Mouse (Mus musculus) forebrain, embryonic 14.5 days (tissue): ENCODE measurements around the gene Galnt10. TPM values are rescaled to one million over a fixed set of nuclear protein-coding genes. Genes with fewer than 3 reads are reported as not detected.
A peak's percentile ranks its signal among the peaks of the same experiment; 100 is the strongest.

Experiments
- ATAC-seq: fragments of 200-750 bp; cut with Nextera tagmentation; 2 replicates; pipeline ENCODE4 v1.8.0; 2017; ENCODE audit warnings: mild to moderate bottlenecking, moderate library complexity
- DNase-seq: peaks from one replicate; pipeline ENCODE4 v3.0.0-alpha.2; 2015; ENCODE audit warnings: low spot score
- H3K27ac ChIP-seq: fragments of 300-500 bp; sonication (generic); 2 replicates; pipeline ENCODE4 v1.5.1; 2014; ENCODE audit warnings: low read depth, mild to moderate bottlenecking, control low read depth, low read length, moderate library complexity
- H3K27me3 ChIP-seq: fragments of 300-500 bp; sonication (generic); replicated peaks from 2 replicates; pipeline ENCODE4 v1.6.1; 2014; ENCODE audit warnings: low read length, control low read depth, mixed read lengths; ENCODE audit not compliant: control insufficient read depth, insufficient read depth
- H3K36me3 ChIP-seq: fragments of 300-500 bp; sonication (generic); 2 replicates; pipeline ENCODE4 v1.6.1; 2014; ENCODE audit warnings: low read length, control low read depth; ENCODE audit not compliant: control insufficient read depth, insufficient read depth
- H3K4me1 ChIP-seq: fragments of 300-500 bp; sonication (generic); 2 replicates; pipeline ENCODE4 v1.6.1; 2014; ENCODE audit warnings: antibody characterized with exemption, low read length, control low read depth; ENCODE audit not compliant: control insufficient read depth, insufficient read depth
- H3K4me2 ChIP-seq: fragments of 300-500 bp; sonication (generic); 2 replicates; pipeline ENCODE4 v1.6.1; 2014; ENCODE audit warnings: mild to moderate bottlenecking, control low read depth, low read length
- H3K4me3 ChIP-seq: fragments of 300-500 bp; sonication (generic); 2 replicates; pipeline ENCODE4 v1.5.1; 2014; ENCODE audit warnings: low read depth, low read length, control low read depth
- H3K9ac ChIP-seq: fragments of 300-500 bp; sonication (generic); 2 replicates; pipeline ENCODE4 v1.6.1; 2014; ENCODE audit warnings: mild to moderate bottlenecking, low read length, control low read depth, moderate library complexity
- H3K9me3 ChIP-seq: fragments of 300-500 bp; sonication (generic); replicated peaks from 2 replicates; pipeline ENCODE4 v1.6.1; 2016; ENCODE audit warnings: low read length, control low read depth, mixed read lengths; ENCODE audit not compliant: control insufficient read depth
- WGBS: fragments of 180-500 bp; shearing (Covaris S2); extraction: QIAGEN DNeasy Blood & Tissue Kit; methylation state at CpG from one replicate; pipeline ENCODE4 v1.1.7; 2014; 5-methylcytosine and 5-hydroxymethylcytosine counted together
- polyA plus RNA-seq: library from polyadenylated mRNA; unstranded; fragments of >200 nt; fragmentation: Nextera tagmentation; extraction: Ambion mirVana; gene quantifications from 2 replicates; pipeline ENCODE4 v1.2.1, GENCODE M21; 2014

Gene Galnt10
- polyA plus RNA-seq, 1 experiment from 2014 or later, result 6.1 TPM

GRCm38 (mm10) chr11:57671120-57671697 lies 26.0 kb downstream of the Galnt10 start:
- no peaks in the 10 kb centered on the region for H3K36me3 ChIP-seq
- ATAC-seq, result no peak
- no peak overlapping the region for H3K9ac ChIP-seq
- H3K4me2 ChIP-seq, result no peak overlapping the region
- no peaks in the 10 kb centered on the region for H3K27me3 ChIP-seq
- no peaks in the 10 kb centered on the region for H3K9me3 ChIP-seq
- no peaks in the 10 kb centered on the region for H3K4me1 ChIP-seq
- no peak overlapping the region for H3K27ac ChIP-seq
- WGBS, result 11% methylated on average over 5 of the region's 5 CpGs
- no peak for DNase-seq
- no peak overlapping the region for H3K4me3 ChIP-seq

- WGBS, result 60% methylated on average over 10 of the region's 10 CpGs
- DNase-seq (no peak), ATAC-seq (no peak)
These were observed 26.6 kb downstream of the Galnt10 start for GRCm38 (mm10) chr11:57671797-57672196.

GRCm38 (mm10) chr11:57672995-57673394 lies 27.8 kb downstream of the Galnt10 start:
- Histone ChIP-seq H3K27me3 (no peaks in the 10 kb centered on the region), H3K4me3 (no peak overlapping the region), H3K9ac (no peak overlapping the region), H3K27ac (no peak overlapping the region), H3K36me3 (no peaks in the 10 kb centered on the region), H3K9me3 (no peaks in the 10 kb centered on the region), H3K4me1 (no peaks in the 10 kb centered on the region), H3K4me2 (no peak overlapping the region)
- 90% methylated on average over 9 of the region's 9 CpGs for WGBS
- DNase-seq (no peak), ATAC-seq (no peak)

More at GRCm38 (mm10) chr11:57671797-57672196, 26.6 kb downstream of the Galnt10 start:
- Histone ChIP-seq H3K27me3 (no peaks in the 10 kb centered on the region), H3K4me1 (no peaks in the 10 kb centered on the region), H3K4me3 (no peak overlapping the region), H3K36me3 (no peaks in the 10 kb centered on the region), H3K4me2 (no peak overlapping the region), H3K9me3 (no peaks in the 10 kb centered on the region), H3K27ac (no peak overlapping the region), H3K9ac (no peak overlapping the region)

- H3K4me3 ChIP-seq, result no peak overlapping the region
- no peaks in the 10 kb centered on the region for H3K9me3 ChIP-seq
- no peak overlapping the region for H3K4me2 ChIP-seq
- DNase-seq (no peak), ATAC-seq (no peak)
- no peaks in the 10 kb centered on the region for H3K27me3 ChIP-seq
- no peaks in the 10 kb centered on the region for H3K4me1 ChIP-seq
- H3K27ac ChIP-seq, result peak overlapping the region; percentile 55; the same call in 1 of the 2 replicates
- no peak overlapping the region for H3K9ac ChIP-seq
- 84% methylated on average over 12 of the region's 12 CpGs for WGBS
- H3K36me3 ChIP-seq, result no peaks in the 10 kb centered on the region
These were observed 28.9 kb downstream of the Galnt10 start for GRCm38 (mm10) chr11:57673977-57674687.

GRCm38 (mm10) chr11:57677261-57677660 lies 32.0 kb downstream of the Galnt10 start:
- no peak overlapping the region for H3K4me2 ChIP-seq
- no peaks in the 10 kb centered on the region for H3K27me3 ChIP-seq
- H3K4me3 ChIP-seq, result no peak overlapping the region
- no peak overlapping the region for H3K27ac ChIP-seq
- ATAC-seq (no peak), DNase-seq (no peak)
- no peaks in the 10 kb centered on the region for H3K36me3 ChIP-seq
- no peaks in the 10 kb centered on the region for H3K9me3 ChIP-seq
- no peak overlapping the region for H3K9ac ChIP-seq
- 0 out of 2 replicates have a peak, but pooled peaks cover 4% of the 10 kb centered on the region for H3K4me1 ChIP-seq
- 73% methylated on average over 3 of the region's 3 CpGs for WGBS

GRCm38 (mm10) chr11:57682589-57682988 lies 37.3 kb downstream of the Galnt10 start:
- 51% methylated on average over 7 of the region's 7 CpGs for WGBS
- Histone ChIP-seq H3K9me3 (no peaks in the 10 kb centered on the region), H3K4me1 (peaks cover 13% of the 10 kb centered on the region), H3K4me2 (no peak overlapping the region), H3K27me3 (no peaks in the 10 kb centered on the region), H3K27ac (no peak overlapping the region), H3K36me3 (no peaks in the 10 kb centered on the region), H3K9ac (no peak overlapping the region), H3K4me3 (no peak overlapping the region)
- DNase-seq (no peak), ATAC-seq (no peak)

- no peak for DNase-seq
- no peaks in the 10 kb centered on the region for H3K27me3 ChIP-seq
- peaks cover 13% of the 10 kb centered on the region for H3K4me1 ChIP-seq
- no peak overlapping the region for H3K4me2 ChIP-seq
- no peak overlapping the region for H3K27ac ChIP-seq
- H3K4me3 ChIP-seq, result no peak overlapping the region
- H3K36me3 ChIP-seq, result no peaks in the 10 kb centered on the region
- H3K9me3 ChIP-seq, result no peaks in the 10 kb centered on the region
- H3K9ac ChIP-seq, result no peak overlapping the region
- ATAC-seq, result no peak
- WGBS, result 81% methylated on average over 12 of the region's 12 CpGs
These were observed 37.9 kb downstream of the Galnt10 start for GRCm38 (mm10) chr11:57683125-57683524.

- 47% methylated on average over 8 of the region's 8 CpGs for WGBS
- peak; percentile 34 for DNase-seq
- H3K27me3 ChIP-seq, result no peaks in the 10 kb centered on the region
These were observed 38.7 kb downstream of the Galnt10 start for GRCm38 (mm10) chr11:57683931-57684330.

GRCm38 (mm10) chr11:57684891-57685290 lies 39.6 kb downstream of the Galnt10 start:
- no peak overlapping the region for H3K4me3 ChIP-seq
- no peaks in the 10 kb centered on the region for H3K36me3 ChIP-seq
- H3K4me1 ChIP-seq, result peaks cover 13% of the 10 kb centered on the region
- no peak overlapping the region for H3K4me2 ChIP-seq
- H3K9me3 ChIP-seq, result no peaks in the 10 kb centered on the region
- no peak for DNase-seq
- no peak overlapping the region for H3K9ac ChIP-seq
- no peaks in the 10 kb centered on the region for H3K27me3 ChIP-seq
- 19% methylated on average over 5 of the region's 5 CpGs for WGBS
- ATAC-seq, result no peak
- H3K27ac ChIP-seq, result no peak overlapping the region

More at GRCm38 (mm10) chr11:57683931-57684330, 38.7 kb downstream of the Galnt10 start:
- Histone ChIP-seq H3K4me2 (no peak overlapping the region), H3K36me3 (no peaks in the 10 kb centered on the region), H3K9ac (no peak overlapping the region), H3K4me3 (no peak overlapping the region), H3K9me3 (no peaks in the 10 kb centered on the region), H3K27ac (no peak overlapping the region), H3K4me1 (peaks cover 13% of the 10 kb centered on the region)
- ATAC-seq, result no peak
